In genomic region chr7:70367591-70368267, GRCm38 (mm10) we compare ENCODE assay signal across 9 mouse cellular contexts. TPM values are rescaled to one million over a fixed set of nuclear protein-coding genes. Genes with fewer than 3 reads are reported as not detected.
DNase-seq lines count a peak whose midpoint lies in the region; ATAC-seq and TF ChIP-seq lines count a peak whose summit lies in the region.
"Had no signal": no experiment of that assay in that cellular context is flagged by ENCODE, and none has a peak within 500 bp of the region (broad histone marks: within the 10 kb centered on the region; RNA-seq: fewer than 3 reads in every experiment).

No protein-coding gene starts in this region.

- no peaks in the 10 kb centered on the region for H3K9me3 ChIP-seq in embryonic facial prominence, embryonic 13.5 days
- no peaks in the 10 kb centered on the region for H3K9me3 ChIP-seq in hindbrain, embryonic 16.5 days (ENCODE audit: control insufficient read depth, low read length)
- H3K9me3 ChIP-seq in liver, postnatal 0 days (ENCODE audit: low read length) = no peaks in the 10 kb centered on the region
- H3K9me3 ChIP-seq: liver, embryonic 15.5 days had no signal

- no peak overlapping the region for H3K4me3 ChIP-seq in embryonic facial prominence, embryonic 13.5 days
- H3K4me3 ChIP-seq in hindbrain, embryonic 16.5 days (ENCODE audit: low read length) = peak overlapping the region; percentile 25
- no peak overlapping the region for H3K4me3 ChIP-seq in liver, postnatal 0 days (ENCODE audit: low read depth, low read length)
- H3K4me3 ChIP-seq: liver, embryonic 15.5 days had no signal

- WGBS in embryonic facial prominence, embryonic 13.5 days = 14% methylated on average over 16 of the region's 16 CpGs
- 13% methylated on average over 15 of the region's 16 CpGs for WGBS in hindbrain, embryonic 16.5 days
- 18% methylated on average over 16 of the region's 16 CpGs for WGBS in liver, postnatal 0 days (ENCODE audit: insufficient replicate concordance)

- peak overlapping the region; percentile 33 for H3K4me2 ChIP-seq in embryonic facial prominence, embryonic 13.5 days
- peak overlapping the region; percentile 60 for H3K4me2 ChIP-seq in hindbrain, embryonic 16.5 days (ENCODE audit: low read length)
- H3K4me2 ChIP-seq in liver, postnatal 0 days (ENCODE audit: low read depth, low read length) = peak overlapping the region; percentile 49

- TF ChIP-seq CTCF in liver, postnatal 0 days (IDR thresholded peaks at IDR 0.05; ENCODE audit: low read depth) = no peak

- peaks cover 84% of the 10 kb centered on the region for H3K27me3 ChIP-seq in embryonic facial prominence, embryonic 13.5 days
- peaks cover 8% of the 10 kb centered on the region for H3K27me3 ChIP-seq in hindbrain, embryonic 16.5 days (replicated peaks; ENCODE audit: control insufficient read depth, insufficient read depth, low read length)
- H3K27me3 ChIP-seq in liver, postnatal 0 days (ENCODE audit: insufficient read depth, low read length) = peaks cover 38% of the 10 kb centered on the region

- H3K4me1 ChIP-seq in embryonic facial prominence, embryonic 13.5 days = peaks cover 17% of the 10 kb centered on the region
- peaks cover 15% of the 10 kb centered on the region for H3K4me1 ChIP-seq in hindbrain, embryonic 16.5 days (ENCODE audit: control insufficient read depth, insufficient read depth, low read depth, low read length)
- H3K4me1 ChIP-seq in liver, postnatal 0 days (ENCODE audit: insufficient read depth) = peaks cover 5% of the 10 kb centered on the region
- H3K4me1 ChIP-seq: liver, embryonic 15.5 days had no signal

- peak; percentile 25 for DNase-seq in adrenal gland, postnatal 10 days
- DNase-seq in adrenal gland, postnatal 36 days = no peak
- no peak for DNase-seq in liver, postnatal 0 days
- DNase-seq in thymus, adult 18-20 months = no peak
- no peak for DNase-seq in spleen, adult 12 weeks (ENCODE audit: low spot score)

- no peak for TF ChIP-seq EP300 in liver, postnatal 0 days (IDR thresholded peaks at IDR 0.05; ENCODE audit: low read depth)

- no peaks in the 10 kb centered on the region for H3K36me3 ChIP-seq in embryonic facial prominence, embryonic 13.5 days
- no peaks in the 10 kb centered on the region for H3K36me3 ChIP-seq in hindbrain, embryonic 16.5 days (ENCODE audit: control insufficient read depth, insufficient read depth, low read length)
- no peaks in the 10 kb centered on the region for H3K36me3 ChIP-seq in liver, postnatal 0 days (replicated peaks; ENCODE audit: insufficient read depth, low read length)
- H3K36me3 ChIP-seq: liver, embryonic 15.5 days had no signal

- H3K9ac ChIP-seq in embryonic facial prominence, embryonic 13.5 days = no peak overlapping the region
- H3K9ac ChIP-seq in hindbrain, embryonic 16.5 days (ENCODE audit: low read depth, low read length) = peak overlapping the region; percentile 33; the same call in 1 of the 2 replicates
- H3K9ac ChIP-seq in liver, postnatal 0 days (replicated peaks) = no peak overlapping the region
- H3K9ac ChIP-seq: liver, embryonic 15.5 days had no signal

- H3K27ac ChIP-seq in embryonic facial prominence, embryonic 13.5 days = no peak overlapping the region
- H3K27ac ChIP-seq in hindbrain, embryonic 16.5 days (ENCODE audit: low read depth, low read length) = peak overlapping the region; percentile 62
- H3K27ac ChIP-seq in liver, postnatal 0 days (ENCODE audit: low read depth) = no peak overlapping the region
- H3K27ac ChIP-seq: liver, embryonic 15.5 days had no signal

- ATAC-seq in embryonic facial prominence, embryonic 13.5 days (ENCODE audit: insufficient number of reproducible peaks, insufficient read depth, low FRiP score, low TSS enrichment, low read depth) = no peak
- peak; percentile 30; the same call in 1 of the 2 replicates for ATAC-seq in hindbrain, embryonic 16.5 days
- ATAC-seq in liver, postnatal 0 days = no peak
- no peak for ATAC-seq in megakaryocyte-erythroid progenitor cell, adult 5-6 weeks (replicated peaks; ENCODE audit: low FRiP score, low TSS enrichment, poor library complexity, severe bottlenecking)

RNA-seq across cellular contexts. Expression of gene Nr2f2, which starts 1.2 kb away (rescaled TPM):
- 10 to 100 TPM; 78.3 to 79.6 TPM for total RNA-seq in adrenal gland, postnatal 10 days (2021)
- 100 to 1,000 TPM in 1 of 2 experiments, 10 to 100 TPM in 1; 99.5 to 128 TPM for total RNA-seq in adrenal gland, postnatal 36 days (2021)
- polyA plus RNA-seq in embryonic facial prominence, embryonic 13.5 days (2015; fragmentation: Nextera tagmentation; extraction: Ambion mirVana) = 36.0 and 42.9 TPM in 2 replicates
- polyA plus RNA-seq in hindbrain, embryonic 16.5 days (2015; fragmentation: Nextera tagmentation; extraction: Ambion mirVana) = 63.1 and 68.9 TPM in 2 replicates
- 12.3 and 14.7 TPM in 2 replicates for polyA plus RNA-seq in liver, postnatal 0 days (2015; fragmentation: Nextera tagmentation; extraction: Ambion mirVana)
- not detected in 2 replicates for total RNA-seq in megakaryocyte-erythroid progenitor cell, adult 5-6 weeks (2014; fragmentation: Nextera tagmentation)
- not detected in 2 replicates for total RNA-seq in megakaryocyte-erythroid progenitor cell, adult 5-6 weeks (2017)

Comparison
In these comparisons a context has a peak if more than half of its experiments do, and no peak if none do; other contexts are left out.
1. RNA of gene Nr2f2, which starts 1.2 kb away (total RNA-seq): 99.5 to 128 TPM in adrenal gland, postnatal 36 days and 78.3 to 79.6 TPM in adrenal gland, postnatal 10 days; not detected in megakaryocyte-erythroid progenitor cell, adult 5-6 weeks; every median in the first group is over 10 times any median in the second.
2. Peak in every context shown above with its lines, with median percentiles within 50 percentile points of each other: H3K4me2 ChIP-seq.